Mouse (Mus musculus) retina, embryonic 14.5 days (tissue): ENCODE measurements at regions not wholly inside any gene's neighbourhood (a gene's known extent, or its start where the extent isn't known, plus 50 kb on each side); places are given as distances from the start of the nearest gene placed in this dataset.

ENCODE experiments used
- DNase-seq: peaks from one replicate; pipeline ENCODE4 v3.0.0-alpha.2; 2015; ENCODE audit warnings: low spot score

DNA sequence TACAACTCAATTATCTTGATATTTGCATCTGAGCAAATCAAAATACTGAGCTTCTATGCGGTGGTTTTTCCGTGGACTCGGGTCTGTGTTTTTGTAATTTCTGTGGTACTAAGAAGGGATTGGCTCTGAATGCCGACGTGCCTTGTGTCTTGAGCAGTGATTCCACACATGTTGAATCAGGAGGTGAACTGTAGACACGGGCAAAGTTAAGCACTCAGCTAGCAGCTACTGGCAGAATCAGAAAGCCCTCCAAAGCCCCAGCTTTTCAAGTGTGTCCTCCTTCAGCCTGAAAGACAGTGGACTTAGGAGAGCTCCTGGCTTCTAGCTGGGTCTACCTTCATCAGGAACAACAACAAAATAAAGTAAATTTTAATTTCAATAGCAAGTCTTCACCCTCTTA lies 462.9 kb upstream of the Pou3f3 start:
- DNase-seq = no peak

GRCm38 (mm10) chr1:42233289-42233688 lies 462.3 kb upstream of the Pou3f3 start:
- DNase-seq = peak; percentile 33

GRCm38 (mm10) chr1:42236466-42237010 lies 459.0 kb upstream of the Pou3f3 start:
- no peak for DNase-seq

DNA sequence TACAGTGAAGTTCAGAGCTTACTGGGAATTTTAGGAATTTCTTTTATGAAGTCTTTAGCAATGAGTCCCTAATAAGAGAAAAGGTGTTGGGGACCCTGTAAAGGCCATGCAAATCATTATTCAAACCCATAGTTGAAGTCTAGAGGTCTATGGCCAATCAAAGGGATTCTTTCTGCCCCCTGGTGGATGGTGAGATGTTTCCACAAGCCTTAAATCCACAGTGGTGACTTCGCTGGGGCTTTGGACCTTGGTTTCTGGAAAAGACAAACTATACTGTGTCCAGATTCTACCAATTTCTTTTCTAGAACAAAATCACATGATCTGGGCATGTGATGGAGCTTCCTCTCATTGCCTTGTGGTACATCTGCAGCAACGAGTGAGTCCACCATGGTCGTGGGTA lies 457.2 kb upstream of the Pou3f3 start:
- DNase-seq = peak; percentile 48

GRCm38 (mm10) chr1:42241172-42241571 lies 454.4 kb upstream of the Pou3f3 start:
- no peak for DNase-seq

DNA sequence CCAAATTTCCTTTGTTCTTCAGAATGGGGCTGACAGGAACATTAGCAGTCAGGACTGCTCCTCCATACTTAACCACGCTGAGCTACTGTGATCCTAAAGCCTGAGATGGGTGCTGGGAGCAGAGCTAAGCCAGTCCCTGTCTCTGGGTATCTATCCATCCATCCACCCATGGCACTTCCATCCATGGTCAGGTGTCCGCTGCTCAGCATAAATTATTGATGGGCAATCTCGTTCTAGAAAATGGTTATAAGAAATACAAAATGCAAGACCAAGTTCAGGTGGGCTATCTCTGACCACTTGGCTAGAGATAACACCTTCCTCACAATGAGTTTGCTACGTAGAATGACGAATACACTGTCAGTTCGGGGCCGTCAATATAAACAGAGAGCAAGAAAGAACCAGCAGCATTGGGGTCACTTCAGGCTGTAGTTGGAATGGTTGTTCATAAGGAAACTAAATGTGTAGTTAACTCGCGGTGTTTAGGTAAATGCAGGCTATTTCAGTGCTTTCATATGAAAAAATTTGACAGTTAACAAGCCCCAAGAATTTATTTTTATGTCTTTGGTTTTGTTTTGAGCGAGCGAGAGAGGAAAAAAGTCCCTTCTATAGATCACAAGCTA lies 453.9 kb upstream of the Pou3f3 start:
- no peak for DNase-seq

GRCm38 (mm10) chr1:42242586-42243457 lies 452.7 kb upstream of the Pou3f3 start:
- DNase-seq = peak; percentile 14

GRCm38 (mm10) chr1:42243458-42243855 lies 452.1 kb upstream of the Pou3f3 start:
- peak; percentile 22 for DNase-seq

DNA sequence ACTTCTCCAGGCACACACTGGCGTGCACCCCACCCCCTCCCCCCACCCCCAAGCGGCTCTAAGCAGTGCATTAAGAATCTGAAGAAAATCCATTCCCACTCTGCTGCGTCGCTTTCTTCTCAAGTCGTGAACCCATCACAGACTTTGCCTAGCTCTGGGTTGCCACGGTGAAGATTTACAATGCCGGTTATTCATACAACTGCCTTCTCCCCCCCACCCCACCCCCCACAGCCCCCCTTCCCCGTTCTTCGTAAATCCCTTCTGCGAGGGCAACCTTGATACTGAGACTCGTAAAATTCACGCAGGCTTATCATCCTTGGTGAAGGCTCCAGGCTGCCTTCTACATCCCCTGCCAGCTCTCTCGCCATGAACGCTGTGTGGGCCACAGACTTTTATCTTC lies 451.7 kb upstream of the Pou3f3 start:
- DNase-seq = peak; percentile 17

- no peak for DNase-seq
Measured at GRCm38 (mm10) chr1:42252386-42252785, 443.2 kb upstream of the Pou3f3 start.

DNA sequence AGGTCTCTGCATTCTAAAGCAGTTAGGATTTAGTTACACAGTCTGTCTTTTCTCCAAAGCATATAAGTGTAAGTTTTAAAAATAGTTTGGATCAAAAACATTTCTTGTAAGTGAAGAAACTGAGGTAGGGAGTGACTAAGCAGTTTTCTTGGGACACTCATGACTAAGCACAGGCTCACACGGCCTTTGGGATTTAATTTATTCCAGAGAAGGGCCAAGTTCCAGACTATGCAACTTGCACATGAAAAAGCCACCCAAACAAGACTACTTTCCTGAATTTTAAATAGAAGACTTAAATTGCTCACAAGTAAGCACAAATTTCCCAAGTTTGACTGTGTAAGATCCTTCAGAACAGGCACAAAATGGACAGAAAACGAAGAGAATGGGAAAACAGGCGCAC lies 441.8 kb upstream of the Pou3f3 start:
- DNase-seq = no peak

- no peak for DNase-seq
Measured at GRCm38 (mm10) chr1:42256911-42257595, 438.5 kb upstream of the Pou3f3 start.

DNA sequence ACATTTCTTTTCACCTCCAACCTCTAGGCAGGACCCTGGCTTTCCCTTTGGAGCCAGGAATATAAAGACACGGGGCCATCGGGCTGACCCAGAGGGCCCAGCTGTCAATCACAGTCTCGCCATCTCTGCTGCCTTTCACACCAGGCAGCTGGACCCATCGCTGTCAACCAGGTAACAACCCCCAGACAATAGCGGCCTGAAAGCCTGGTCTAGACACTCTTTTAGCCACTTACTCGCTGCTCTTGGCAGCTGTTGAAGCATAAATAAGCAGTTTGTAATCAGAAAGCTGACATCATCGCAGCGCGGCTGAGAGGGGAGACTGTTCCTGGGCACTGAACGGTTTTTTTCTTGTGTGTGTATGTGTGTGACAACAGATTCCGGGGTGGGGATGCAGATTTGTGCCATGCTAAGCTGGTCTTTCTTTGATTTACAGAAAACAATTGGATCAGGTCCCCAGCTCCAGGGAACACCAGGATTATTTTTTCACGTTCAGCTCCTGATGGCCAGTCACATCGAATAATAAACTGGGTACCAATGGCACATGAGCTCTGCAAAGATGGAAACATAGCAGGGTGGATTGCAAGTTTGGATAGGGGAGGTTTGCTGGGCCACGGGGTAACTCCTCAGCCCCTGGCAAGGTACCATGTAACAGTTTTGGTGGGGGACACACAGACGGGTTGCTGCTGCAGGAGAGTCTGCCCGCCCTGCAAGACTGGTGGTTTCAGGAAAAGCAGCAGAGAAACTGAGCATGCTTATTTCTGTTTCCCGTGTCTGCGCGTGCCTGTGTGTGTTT lies 437.6 kb upstream of the Pou3f3 start:
- DNase-seq = peak; percentile 70

- peak; percentile 12 for DNase-seq
Measured at GRCm38 (mm10) chr1:42258594-42258910, 437.0 kb upstream of the Pou3f3 start.

GRCm38 (mm10) chr1:42259216-42259977 lies 436.2 kb upstream of the Pou3f3 start:
- DNase-seq = peak; percentile 57

DNA sequence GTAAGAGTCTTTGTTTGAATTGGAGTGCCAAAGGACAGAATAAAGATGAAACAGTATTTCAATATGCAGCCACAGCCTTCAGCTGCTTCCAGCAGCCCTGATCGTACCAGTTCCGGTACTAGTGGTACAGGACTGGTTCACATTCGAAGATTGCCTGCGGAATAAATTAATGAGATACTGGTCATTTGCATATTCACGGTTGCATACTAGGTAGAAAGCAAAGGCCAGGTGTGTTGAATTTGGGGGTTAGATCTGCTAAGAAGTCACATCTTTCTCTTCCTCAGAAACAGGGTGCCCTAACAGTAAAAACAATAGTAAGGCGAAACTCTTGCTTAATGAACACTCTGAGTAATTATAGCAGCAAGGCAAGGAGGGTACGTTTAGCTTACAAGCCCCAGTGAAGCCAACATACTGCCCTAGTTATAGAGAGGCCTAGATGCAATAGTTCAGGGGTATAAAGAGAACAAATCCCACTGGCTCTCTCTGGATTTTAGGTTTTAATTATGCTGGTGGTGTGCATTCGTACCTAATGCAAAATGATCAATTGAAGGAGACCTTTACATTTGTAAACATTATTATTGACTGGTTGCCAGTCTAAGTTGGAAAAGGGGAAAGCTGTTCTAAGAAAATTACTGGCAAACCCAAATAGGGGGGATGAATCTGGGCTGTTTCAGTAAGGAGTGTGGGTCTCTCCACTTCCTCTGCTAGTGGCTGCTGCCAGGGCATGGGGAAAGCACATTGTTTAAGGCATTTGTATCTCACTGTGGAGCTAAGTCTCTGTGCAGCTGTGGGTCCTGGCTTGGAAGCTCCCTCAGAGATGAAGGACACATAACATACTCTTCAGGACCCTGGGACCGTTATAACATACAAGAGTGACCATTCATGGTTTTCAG lies 435.3 kb upstream of the Pou3f3 start:
- DNase-seq = peak; percentile 7

DNA sequence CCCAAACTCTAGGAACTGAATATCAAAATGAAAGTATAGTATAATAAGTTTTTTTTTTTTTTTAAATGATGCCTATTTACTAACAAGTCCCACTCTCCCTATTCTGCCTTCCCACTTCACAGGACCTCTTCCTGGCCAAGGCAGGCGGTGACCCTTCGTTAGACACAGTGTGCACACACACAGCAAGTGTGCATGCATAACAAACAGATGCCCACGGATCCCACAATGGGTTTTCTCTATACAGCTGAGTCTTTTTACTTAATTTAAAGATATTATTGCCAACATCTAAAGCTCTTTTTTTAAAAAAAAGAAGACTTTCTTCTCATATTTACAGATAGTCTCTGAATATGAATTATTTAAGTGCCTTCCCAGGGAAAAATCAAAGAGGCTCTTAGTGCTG lies 434.5 kb upstream of the Pou3f3 start:
- DNase-seq = peak; percentile 22

DNA sequence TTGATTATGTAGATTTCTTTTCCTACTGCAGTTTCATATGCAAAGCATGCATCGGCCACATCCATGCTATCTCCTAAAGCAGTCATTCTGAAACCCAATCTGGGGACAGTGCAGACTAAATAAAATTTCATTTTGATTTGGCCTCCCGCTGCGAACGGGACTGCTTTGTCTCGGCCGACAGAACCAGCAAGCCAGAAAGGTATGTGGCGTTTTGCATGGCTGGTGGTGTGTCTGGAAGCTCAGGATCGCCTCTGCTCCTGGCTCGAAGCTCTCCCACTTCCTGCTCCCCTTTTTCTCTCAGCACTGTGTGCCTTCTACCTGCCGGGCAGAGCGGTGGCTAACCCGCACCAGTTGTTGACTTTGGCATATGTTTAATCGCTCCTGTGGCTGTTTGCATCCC lies 433.8 kb upstream of the Pou3f3 start:
- peak; percentile 22 for DNase-seq

- DNase-seq = no peak
Measured at GRCm38 (mm10) chr1:42262606-42263005, 433.0 kb upstream of the Pou3f3 start.

- no peak for DNase-seq
Measured at GRCm38 (mm10) chr1:42277130-42277529, 418.4 kb upstream of the Pou3f3 start.
